In the genomic region with DNA sequence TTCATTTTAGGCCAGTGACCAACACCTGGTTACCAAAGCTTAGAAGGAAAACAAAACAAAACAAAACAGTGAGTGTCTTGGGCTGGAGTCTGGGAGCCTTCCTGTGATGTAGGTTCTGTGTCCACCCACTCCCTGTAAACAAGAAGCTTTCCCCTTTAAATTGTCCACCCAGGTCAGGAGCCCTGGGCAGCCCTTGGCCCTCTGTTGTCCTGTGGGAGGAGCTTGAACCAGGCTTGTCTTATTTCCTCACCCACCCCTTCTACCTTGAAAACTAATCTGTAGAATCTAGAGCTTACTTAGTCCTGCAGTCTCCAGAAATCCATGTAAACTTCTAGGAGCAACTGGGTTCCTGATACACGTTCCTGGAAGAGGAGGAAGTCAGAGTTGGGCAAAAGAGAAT, we compare ENCODE assay signal across 20 mouse cellular contexts. TPM values are rescaled to one million over a fixed set of nuclear protein-coding genes. Genes with fewer than 3 reads are reported as not detected.
A peak's percentile ranks its signal among the peaks of the same experiment; 100 is the strongest.
DNase-seq lines count a peak whose midpoint lies in the region; ATAC-seq lines count a peak whose summit lies in the region.
"Had no signal": no experiment of that assay in that cellular context is flagged by ENCODE, and none has a peak within 500 bp of the region (broad histone marks: within the 10 kb centered on the region; RNA-seq: fewer than 3 reads in every experiment).

No protein-coding gene starts in this region.

- H3K4me2 ChIP-seq in forebrain, embryonic 15.5 days (replicated peaks), result no peak overlapping the region; the same call in 1 of the 2 replicates
- H3K4me2 ChIP-seq in forebrain, embryonic 11.5 days (ENCODE audit: low read depth, low read length, severe bottlenecking), result no peak overlapping the region
- H3K4me2 ChIP-seq in forebrain, embryonic 16.5 days (ENCODE audit: low read length), result no peak overlapping the region
- H3K4me2 ChIP-seq: heart, embryonic 11.5 days; heart, embryonic 15.5 days; hindbrain, embryonic 13.5 days had no signal

- 0% methylated on average over 1 of the region's 1 CpGs for WGBS in forebrain, embryonic 15.5 days
- WGBS in forebrain, embryonic 11.5 days, result 0% methylated on average over 1 of the region's 1 CpGs
- WGBS in forebrain, embryonic 16.5 days, result 5% methylated on average over 1 of the region's 1 CpGs

- peaks cover 77% of the 10 kb centered on the region for H3K4me1 ChIP-seq in forebrain, embryonic 15.5 days
- H3K4me1 ChIP-seq in forebrain, embryonic 11.5 days (replicated peaks; ENCODE audit: control insufficient read depth, insufficient read depth, low read length), result peaks cover 5% of the 10 kb centered on the region
- peaks cover 61% of the 10 kb centered on the region for H3K4me1 ChIP-seq in forebrain, embryonic 16.5 days (replicated peaks; ENCODE audit: control insufficient read depth, insufficient read depth, low read length)

- H3K9ac ChIP-seq in forebrain, embryonic 15.5 days (replicated peaks), result no peak overlapping the region
- H3K9ac ChIP-seq in forebrain, embryonic 11.5 days (ENCODE audit: low read length), result no peak overlapping the region
- no peak overlapping the region for H3K9ac ChIP-seq in forebrain, embryonic 16.5 days (replicated peaks; ENCODE audit: low read depth, low read length)
- H3K9ac ChIP-seq: embryonic facial prominence, embryonic 13.5 days; heart, embryonic 15.5 days; hindbrain, embryonic 13.5 days had no signal

- H3K4me3 ChIP-seq in forebrain, embryonic 15.5 days, result no peak overlapping the region
- no peak overlapping the region for H3K4me3 ChIP-seq in forebrain, embryonic 11.5 days (ENCODE audit: low read depth, low read length)
- H3K4me3 ChIP-seq in forebrain, embryonic 16.5 days (replicated peaks; ENCODE audit: low read length), result no peak overlapping the region
- H3K4me3 ChIP-seq: embryonic facial prominence, embryonic 13.5 days; heart, adult 2 months; heart, embryonic 15.5 days; hindbrain, embryonic 13.5 days had no signal

- DNase-seq in cerebellum, adult 9-11 months, result peak; percentile 60
- DNase-seq in cerebellum, adult 11 months, result no peak
- no peak for DNase-seq in forebrain, embryonic 11.5 days (ENCODE audit: low spot score)
- DNase-seq in B cell, adult 2 months, result no peak
- DNase-seq: adrenal gland, adult 8-10 months; adrenal gland, postnatal 36 days; gastrocnemius, postnatal 10 days; heart, adult 2 months; heart, postnatal 14 days; kidney, adult 11 months; kidney, adult 9 months had no signal

- H3K27me3 ChIP-seq in forebrain, embryonic 15.5 days, result peaks cover 74% of the 10 kb centered on the region
- H3K27me3 ChIP-seq in forebrain, embryonic 11.5 days (ENCODE audit: control insufficient read depth, insufficient read depth, low read length), result peaks cover 99% of the 10 kb centered on the region
- H3K27me3 ChIP-seq in forebrain, embryonic 16.5 days (replicated peaks; ENCODE audit: control insufficient read depth, insufficient read depth, low read length), result peaks cover 40% of the 10 kb centered on the region

- peak overlapping the region; percentile 97 for H3K27ac ChIP-seq in forebrain, embryonic 15.5 days (replicated peaks)
- no peak overlapping the region for H3K27ac ChIP-seq in forebrain, embryonic 11.5 days (ENCODE audit: low read depth, low read length)
- peak overlapping the region; percentile 99; the same call in 1 of the 2 replicates for H3K27ac ChIP-seq in forebrain, embryonic 16.5 days (ENCODE audit: low read length)
- H3K27ac ChIP-seq: embryonic facial prominence, embryonic 13.5 days; heart, adult 2 months; heart, embryonic 15.5 days had no signal

- no peaks in the 10 kb centered on the region for H3K36me3 ChIP-seq in forebrain, embryonic 15.5 days
- H3K36me3 ChIP-seq in forebrain, embryonic 11.5 days (ENCODE audit: control insufficient read depth, insufficient read depth, low read length), result no peaks in the 10 kb centered on the region
- H3K36me3 ChIP-seq in forebrain, embryonic 16.5 days (ENCODE audit: control insufficient read depth, insufficient read depth), result no peaks in the 10 kb centered on the region
- H3K36me3 ChIP-seq: embryonic facial prominence, embryonic 13.5 days; G1E; heart, embryonic 15.5 days; hindbrain, embryonic 13.5 days had no signal

- H3K9me3 ChIP-seq in forebrain, embryonic 15.5 days, result no peaks in the 10 kb centered on the region
- H3K9me3 ChIP-seq in forebrain, embryonic 11.5 days (ENCODE audit: control insufficient read depth, low read length), result no peaks in the 10 kb centered on the region
- H3K9me3 ChIP-seq in forebrain, embryonic 16.5 days (ENCODE audit: control insufficient read depth, low read length), result no peaks in the 10 kb centered on the region
- H3K9me3 ChIP-seq: embryonic facial prominence, embryonic 13.5 days; heart, embryonic 15.5 days; hindbrain, embryonic 13.5 days had no signal

- no peak for ATAC-seq in forebrain, embryonic 15.5 days (replicated peaks)
- no peak for ATAC-seq in forebrain, embryonic 11.5 days (replicated peaks; ENCODE audit: low FRiP score)
- ATAC-seq in forebrain, embryonic 16.5 days, result no peak
- ATAC-seq: CD4-positive, CD25-positive, alpha-beta regulatory T cell, adult 4 months; hindbrain, postnatal 0 days had no signal

RNA-seq across cellular contexts. Expression of a gene that starts 7.3 kb away (rescaled TPM):
- polyA plus RNA-seq in forebrain, embryonic 15.5 days (2015; fragmentation: Nextera tagmentation; extraction: Ambion mirVana), result 142 and 148 TPM in 2 replicates
- 3.8 and 5.8 TPM in 2 replicates for polyA plus RNA-seq in forebrain, embryonic 11.5 days (2014; fragmentation: Nextera tagmentation; extraction: Ambion mirVana)
- polyA plus RNA-seq in forebrain, embryonic 16.5 days (2015; fragmentation: Nextera tagmentation; extraction: Ambion mirVana), result 110 and 133 TPM in 2 replicates
- polyA plus RNA-seq: CD4-positive, CD25-positive, alpha-beta regulatory T cell, adult 4 months; G1E; heart, adult 2 months; heart, embryonic 15.5 days had no signal

RNA-seq across cellular contexts. Expression of a gene that starts 26.0 kb away (rescaled TPM):
- 49.6 and 60.4 TPM in 2 replicates for polyA plus RNA-seq in forebrain, embryonic 15.5 days (2015; fragmentation: Nextera tagmentation; extraction: Ambion mirVana)
- polyA plus RNA-seq in forebrain, embryonic 11.5 days (2014; fragmentation: Nextera tagmentation; extraction: Ambion mirVana), result 0.29 and 0.41 TPM in 2 replicates
- polyA plus RNA-seq in forebrain, embryonic 16.5 days (2015; fragmentation: Nextera tagmentation; extraction: Ambion mirVana), result 69.7 and 72.4 TPM in 2 replicates
- polyA plus RNA-seq: CD4-positive, CD25-positive, alpha-beta regulatory T cell, adult 4 months; G1E had no signal

RNA-seq across cellular contexts. Expression of a gene that starts 36.0 kb away (rescaled TPM):
- 53.2 and 56.5 TPM in 2 replicates for polyA plus RNA-seq in forebrain, embryonic 15.5 days (2015; fragmentation: Nextera tagmentation; extraction: Ambion mirVana)
- polyA plus RNA-seq in forebrain, embryonic 11.5 days (2014; fragmentation: Nextera tagmentation; extraction: Ambion mirVana), result 38.1 and 39.9 TPM in 2 replicates
- polyA plus RNA-seq in forebrain, embryonic 16.5 days (2015; fragmentation: Nextera tagmentation; extraction: Ambion mirVana), result 52.8 and 56.3 TPM in 2 replicates

Comparison
In these comparisons a context has a peak if more than half of its experiments do, and no peak if none do; other contexts are left out.
1. RNA of a gene that starts 7.3 kb away (polyA plus RNA-seq): 142 to 148 TPM in forebrain, embryonic 15.5 days and 110 to 133 TPM in forebrain, embryonic 16.5 days; 3.8 to 5.8 TPM in forebrain, embryonic 11.5 days; every median in the first group is over 10 times any median in the second.
2. RNA of a gene that starts 26.0 kb away (polyA plus RNA-seq): 69.7 to 72.4 TPM in forebrain, embryonic 16.5 days and 49.6 to 60.4 TPM in forebrain, embryonic 15.5 days; 0.29 to 0.41 TPM in forebrain, embryonic 11.5 days; every median in the first group is over 10 times any median in the second.